Mouse (Mus musculus) embryo, embryonic 11.5 days (tissue): ENCODE results near the gene Xpo4.

ENCODE experiments used
- DNase-seq: peaks from one replicate; pipeline ENCODE4 v3.0.0-alpha.2; 2012; ENCODE audit warnings: low read depth, low spot score

Xpo4 gene

GRCm38 (mm10) chr14:57609816-57610329 lies 55.4 kb downstream of the Xpo4 start:
- DNase-seq: no peak

GRCm38 (mm10) chr14:57607500-57607899 lies 57.7 kb downstream of the Xpo4 start:
- no peak for DNase-seq

- no peak for DNase-seq
Observed at GRCm38 (mm10) chr14:57606663-57607365, 58.4 kb downstream of the Xpo4 start.

- no peak for DNase-seq
Observed at GRCm38 (mm10) chr14:57593279-57593678, 72.0 kb downstream of the Xpo4 start.

GRCm38 (mm10) chr14:57591830-57592229 lies 73.4 kb downstream of the Xpo4 start:
- DNase-seq: no peak

GRCm38 (mm10) chr14:57576364-57577060 lies 88.7 kb downstream of the Xpo4 start:
- DNase-seq: no peak

- no peak for DNase-seq
Observed at GRCm38 (mm10) chr14:57574792-57575587, 90.2 kb downstream of the Xpo4 start.

GRCm38 (mm10) chr14:57571155-57572133 lies 93.8 kb downstream of the Xpo4 start, which contains the start of gene Eef1akmt1:
Eef1akmt1 (minus strand) TSS chr14:57571612.
- peak; percentile 89 for DNase-seq

- DNase-seq: no peak
Observed at GRCm38 (mm10) chr14:57565626-57566025, 99.6 kb downstream of the Xpo4 start.

GRCm38 (mm10) chr14:57556922-57557321 lies 108.3 kb downstream of the Xpo4 start:
- no peak for DNase-seq

- DNase-seq: no peak
Observed at GRCm38 (mm10) chr14:57555471-57556070, 109.7 kb downstream of the Xpo4 start.

- no peak for DNase-seq
Observed at GRCm38 (mm10) chr14:57554434-57554833, 110.8 kb downstream of the Xpo4 start.

GRCm38 (mm10) chr14:57552945-57553344 lies 112.3 kb downstream of the Xpo4 start:
- no peak for DNase-seq

GRCm38 (mm10) chr14:57547062-57547461 lies 118.2 kb downstream of the Xpo4 start:
- DNase-seq: no peak

GRCm38 (mm10) chr14:57546557-57547021 lies 118.6 kb downstream of the Xpo4 start:
- no peak for DNase-seq

- no peak for DNase-seq
Observed at GRCm38 (mm10) chr14:57546131-57546530, 119.1 kb downstream of the Xpo4 start.

GRCm38 (mm10) chr14:57545526-57545925 lies 119.7 kb downstream of the Xpo4 start:
- no peak for DNase-seq

GRCm38 (mm10) chr14:57543420-57544039 lies 121.7 kb downstream of the Xpo4 start:
- no peak for DNase-seq

- DNase-seq: no peak
Observed at GRCm38 (mm10) chr14:57542231-57542630, 123.0 kb downstream of the Xpo4 start.

- no peak for DNase-seq
Observed at GRCm38 (mm10) chr14:57540683-57541082, 124.5 kb downstream of the Xpo4 start.
